Mouse (Mus musculus) left cerebral cortex, adult 11 months (tissue): ENCODE measurements around the gene Usp30.

Experiments
- DNase-seq: peaks from one replicate; pipeline ENCODE4 v3.0.0; 2022; ENCODE audit warnings: low spot score

Usp30 gene

DNA sequence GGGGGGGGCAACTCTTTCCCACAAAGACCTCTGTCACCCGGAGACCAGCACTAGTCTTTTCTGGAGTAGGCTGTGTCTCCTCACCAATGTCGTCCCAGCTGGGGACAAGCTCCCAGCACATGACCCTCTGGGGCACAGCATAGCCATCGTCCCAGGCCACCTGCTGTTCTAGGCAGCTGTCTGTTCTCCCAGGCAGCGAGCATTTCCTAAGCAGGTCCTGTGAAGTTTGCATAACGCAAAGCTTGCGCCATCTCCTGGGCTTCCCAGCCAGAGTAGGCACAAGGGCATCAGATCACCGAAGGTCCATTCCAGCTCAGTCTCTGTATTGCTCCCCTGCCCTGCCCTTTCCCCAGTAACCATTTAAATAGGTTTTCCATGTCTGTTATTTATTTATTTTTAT lies 92.0 kb downstream of the Usp30 start:
- no peak for DNase-seq

DNA sequence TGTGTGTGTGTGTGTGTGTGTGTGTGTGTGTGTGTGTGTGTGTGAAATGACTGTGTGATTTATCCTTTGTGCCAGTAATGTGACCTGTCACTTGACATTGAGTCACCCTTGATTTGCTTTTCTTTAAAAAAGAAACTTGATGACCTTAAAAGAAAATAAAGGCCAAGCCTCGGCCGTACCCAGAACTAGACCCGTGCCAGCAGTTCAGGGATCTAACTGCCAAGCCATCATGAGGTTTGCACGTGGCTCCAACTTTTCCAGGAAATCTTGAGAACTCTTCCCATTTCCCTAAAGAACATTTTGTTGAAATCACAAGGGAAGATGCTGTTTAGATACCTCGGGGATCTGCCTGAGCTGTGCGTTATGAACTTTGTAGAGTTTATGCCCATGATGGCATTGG lies 96.2 kb downstream of the Usp30 start:
- no peak for DNase-seq

DNA sequence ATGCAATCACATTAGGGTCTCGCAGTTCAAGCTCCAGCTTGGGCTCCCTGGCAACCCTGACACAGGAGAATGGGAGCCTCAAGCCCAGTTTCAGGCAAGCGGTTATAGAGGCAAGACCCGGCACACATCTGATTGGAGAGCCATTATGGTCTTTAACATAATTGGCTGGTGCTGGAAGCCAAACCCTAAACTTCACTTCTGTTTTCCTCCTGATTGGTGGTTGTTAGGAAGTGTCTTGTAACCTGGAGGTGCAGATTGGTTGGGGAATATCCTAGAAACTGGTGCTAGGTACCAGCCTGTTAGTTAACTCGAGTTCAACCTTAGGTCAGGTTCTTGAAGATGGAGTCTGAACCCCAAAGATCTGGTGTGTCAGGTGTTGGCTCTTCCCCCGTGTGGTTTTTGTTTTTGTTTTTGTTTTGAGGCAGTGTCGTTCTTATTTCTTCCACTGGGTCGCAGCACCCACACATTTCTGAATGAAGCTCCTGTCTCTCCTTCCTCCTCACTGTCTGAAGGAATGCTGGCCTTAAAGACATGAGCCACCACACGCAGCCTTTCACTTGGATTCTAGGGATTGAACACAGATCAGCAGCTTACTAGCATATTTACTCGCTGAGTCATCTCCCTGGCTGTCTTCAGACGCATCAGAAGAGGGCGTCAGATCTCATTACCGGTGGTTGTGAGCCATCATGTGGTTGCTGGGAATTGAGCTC lies 97.0 kb downstream of the Usp30 start:
- DNase-seq = no peak

DNA sequence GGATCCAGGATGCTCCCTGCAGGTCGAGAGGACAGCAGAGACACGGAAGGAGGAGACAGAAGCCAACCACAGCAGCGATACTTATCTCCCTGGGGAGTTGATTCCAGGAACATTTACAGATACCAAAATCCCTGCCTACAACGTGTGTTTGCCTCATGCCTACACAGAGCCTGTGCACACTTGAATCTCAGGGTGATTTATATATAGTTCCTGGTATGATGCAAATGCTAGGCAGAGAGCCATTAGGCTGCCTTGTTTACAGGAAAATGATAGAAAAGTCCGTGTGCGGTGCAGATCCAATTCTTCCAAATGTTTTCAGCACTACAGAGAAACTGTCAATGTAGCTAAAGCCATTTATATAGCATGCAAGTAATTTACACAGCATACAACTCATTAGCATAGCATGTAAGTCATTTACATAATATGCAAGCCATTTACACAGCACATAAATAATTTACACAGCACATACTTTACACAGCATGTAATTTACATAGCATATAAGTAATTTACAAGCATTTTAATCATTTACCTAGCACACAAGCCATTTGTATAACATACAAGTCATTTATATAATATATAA lies 97.9 kb downstream of the Usp30 start:
- no peak for DNase-seq

DNA sequence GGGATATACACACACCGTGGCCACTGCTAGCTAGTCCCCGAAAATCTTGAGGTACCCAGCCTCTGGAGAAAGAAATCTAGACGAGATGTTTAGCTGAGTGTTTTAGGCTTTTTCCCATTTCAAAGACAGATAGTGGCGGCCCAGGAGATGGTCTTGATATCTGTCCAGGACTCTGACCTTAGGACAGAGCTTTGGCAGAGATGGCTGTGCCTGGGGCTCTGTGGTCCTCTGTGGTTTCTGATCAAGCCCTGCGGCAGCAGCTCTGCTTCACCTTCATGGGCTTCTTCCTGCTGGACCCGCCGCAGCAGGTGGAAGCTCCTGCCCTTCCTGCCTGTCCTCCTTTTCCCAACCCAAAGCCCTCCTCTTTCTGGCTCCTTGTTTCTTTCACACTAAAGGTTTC lies 105.1 kb downstream of the Usp30 start:
- DNase-seq = no peak

DNA sequence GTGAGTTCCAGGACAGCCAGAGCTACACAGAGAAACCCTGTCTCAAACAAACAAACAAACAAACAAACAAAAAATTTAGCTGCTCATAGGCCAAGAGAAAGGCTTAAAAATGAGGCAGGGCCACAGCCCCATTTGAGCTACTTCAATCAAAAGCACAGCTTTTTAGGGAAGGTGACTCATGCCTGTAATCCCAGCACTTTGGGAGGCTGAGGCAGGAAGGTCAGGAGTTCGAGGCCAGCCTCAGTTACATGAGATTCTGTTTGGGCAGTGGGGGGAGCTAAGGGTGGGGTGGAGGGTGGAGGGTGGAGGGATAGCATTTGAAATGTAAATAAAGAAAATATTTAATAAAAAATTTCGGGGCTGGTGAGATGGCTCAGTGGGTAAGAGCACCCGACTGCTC lies 107.7 kb downstream of the Usp30 start:
- DNase-seq = no peak

DNA sequence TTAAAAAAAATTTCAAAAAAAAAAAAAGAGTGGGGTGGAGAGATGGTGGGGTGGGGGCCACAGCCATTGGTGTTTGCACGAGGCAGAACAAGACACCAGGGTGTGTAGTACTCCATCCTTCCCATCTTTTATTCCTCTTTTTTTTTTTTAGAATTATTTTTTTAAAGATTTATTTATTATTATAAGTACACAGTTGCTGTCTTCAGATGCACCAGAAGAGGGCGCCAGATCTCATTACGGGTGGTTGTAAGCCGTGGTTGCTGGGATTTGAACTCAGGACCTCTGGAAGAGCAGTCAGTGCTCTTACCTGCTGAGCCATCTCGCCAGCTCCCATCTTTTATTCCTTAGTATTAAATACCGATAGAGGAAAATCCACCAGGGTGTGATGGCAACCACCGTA lies 108.2 kb downstream of the Usp30 start:
- DNase-seq = no peak

DNA sequence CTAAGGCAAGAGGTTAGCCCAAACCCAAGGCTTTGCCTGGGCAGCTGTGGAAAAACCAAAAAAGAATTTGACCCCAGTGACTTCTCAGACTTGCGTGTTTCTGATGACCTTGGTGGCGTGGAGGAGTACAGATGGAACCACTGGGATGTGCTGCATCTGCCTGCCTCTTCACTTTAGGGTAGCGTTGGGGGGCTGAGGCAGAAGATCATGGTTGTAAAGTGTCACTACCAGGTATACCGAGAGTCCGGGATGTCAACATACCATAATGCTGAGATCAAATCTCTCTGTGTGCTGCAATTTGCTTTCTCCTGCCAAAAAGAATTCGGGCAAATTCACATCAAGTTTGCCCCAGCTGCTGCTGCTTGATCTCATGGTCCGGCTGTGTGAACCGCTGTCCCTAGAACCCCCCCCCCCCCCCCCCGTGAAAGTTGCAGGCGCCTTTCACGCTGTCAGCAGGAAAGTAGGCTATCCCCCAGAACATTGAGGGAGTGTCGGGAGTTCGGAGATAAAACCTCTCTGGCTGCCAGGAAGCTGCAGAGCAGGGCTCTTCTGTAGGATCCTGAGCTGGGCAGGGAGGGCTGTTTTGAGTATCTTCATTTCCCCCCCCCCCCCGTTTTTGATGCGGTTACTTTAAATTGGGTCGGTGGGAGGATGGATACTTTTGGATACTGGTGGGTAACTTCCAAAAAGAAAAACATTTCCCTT lies 108.8 kb downstream of the Usp30 start:
- DNase-seq = no peak
